Mouse (Mus musculus) adrenal gland, postnatal 4 days (tissue): ENCODE results near the gene Mcm2. TPM values are rescaled to one million over a fixed set of nuclear protein-coding genes. Genes with fewer than 3 reads are reported as not detected.

Experiments used
- DNase-seq, 2 experiments: peaks; one replicate each; pipeline ENCODE4 v3.0.0; 2021 to 2022; ENCODE audit warnings: low spot score in 2 of 2, mixed read lengths in 2 of 2
- long read RNA-seq, 2 experiments: library from polyadenylated mRNA; stranded (forward); transcript quantifications; one replicate each; pipeline ENCODE4 v2.0.0; 2021
- total RNA-seq, 2 experiments: library from RNA; stranded (reverse); gene quantifications; 2 replicates each; pipeline ENCODE4 v1.2.3; 2021

Gene Mcm2
- 10 to 100 TPM; 69.6 to 83.3 TPM for total RNA-seq
- long read RNA-seq, experiment 1, transcript Mcm2-201 (16 exons, 3,371 nt): major isoform, 118 of 142 reads
- long read RNA-seq, experiment 1, partial matches to known transcripts: 19 of 142 reads
- long read RNA-seq, experiment 1, other reads (novel, unspliced or antisense): 5 of 142 reads
- long read RNA-seq, experiment 2, transcript Mcm2-201 (16 exons, 3,371 nt): major isoform, 260 of 362 reads
- long read RNA-seq, experiment 2, partial matches to known transcripts: 58 of 362 reads
- long read RNA-seq, experiment 2, other reads (novel, unspliced or antisense): 44 of 362 reads

DNA sequence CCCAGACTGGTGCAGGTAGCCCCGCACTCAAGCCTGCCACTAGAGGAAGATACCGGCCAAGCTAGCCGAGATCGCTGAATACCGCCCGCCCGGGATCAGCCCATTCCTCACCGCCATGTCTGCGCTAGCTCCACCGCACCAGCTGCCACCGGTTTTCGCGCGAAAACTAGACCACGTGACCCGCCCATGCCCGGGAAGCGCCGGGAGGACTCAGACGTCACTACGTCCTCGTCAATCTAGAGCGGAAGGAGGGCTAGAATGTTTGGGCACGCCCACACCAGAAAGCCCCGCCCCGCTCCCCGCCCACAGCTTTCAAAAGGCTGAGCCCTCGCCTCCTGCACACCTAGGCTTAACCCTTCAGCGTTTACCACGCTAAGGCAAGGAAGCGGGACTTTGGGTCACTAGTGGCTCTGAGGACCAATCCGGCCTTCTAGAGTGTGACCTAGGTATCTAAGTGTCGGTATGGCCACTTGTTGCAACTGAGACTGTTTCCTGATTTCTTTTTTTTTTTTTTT is at the start of gene Mcm2:
TSS of gene Mcm2 (minus strand) at position 247 of the 515 bp plus-strand sequence.
- DNase-seq: peak; percentile 93 to 94

DNA sequence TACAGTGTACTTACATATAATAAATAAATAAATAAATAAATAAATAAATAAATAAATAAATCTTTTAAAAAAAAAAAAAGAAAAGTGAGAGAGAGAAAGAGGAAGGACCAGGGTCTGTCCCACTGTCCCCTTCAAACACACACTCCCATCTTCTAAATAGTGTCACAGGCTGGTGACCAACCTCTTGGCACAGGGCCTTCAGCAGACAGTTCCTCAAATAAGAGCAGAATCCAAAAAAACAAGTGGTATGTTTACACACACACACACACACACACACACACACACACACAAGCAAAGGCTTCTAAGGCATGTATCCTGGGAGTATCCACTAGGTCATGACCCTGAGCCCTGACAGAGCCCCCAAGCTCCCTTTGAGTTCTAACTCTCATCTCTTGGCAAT is 49.2 kb upstream of the Mcm2 start:
- DNase-seq: no peak

DNA sequence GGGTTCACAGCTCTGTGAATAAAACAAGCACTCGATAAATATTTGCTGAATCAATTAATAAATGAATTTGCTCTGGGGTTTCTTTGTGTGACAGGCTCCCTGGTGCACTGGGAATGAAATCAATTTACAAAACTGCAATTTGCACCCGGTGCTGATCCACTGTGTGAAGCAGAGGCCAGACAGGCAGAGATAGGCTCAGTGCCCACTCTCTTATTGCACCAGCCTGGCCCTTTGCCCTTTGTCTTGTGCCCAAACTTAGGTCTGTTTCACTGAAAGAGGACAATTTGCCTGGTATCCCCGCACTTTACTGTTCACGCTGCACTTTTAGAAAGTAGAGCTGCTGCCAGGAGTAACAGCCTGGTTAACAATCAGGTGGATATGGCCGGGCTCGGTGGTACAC is 47.9 kb upstream of the Mcm2 start:
- no peak for DNase-seq

DNA sequence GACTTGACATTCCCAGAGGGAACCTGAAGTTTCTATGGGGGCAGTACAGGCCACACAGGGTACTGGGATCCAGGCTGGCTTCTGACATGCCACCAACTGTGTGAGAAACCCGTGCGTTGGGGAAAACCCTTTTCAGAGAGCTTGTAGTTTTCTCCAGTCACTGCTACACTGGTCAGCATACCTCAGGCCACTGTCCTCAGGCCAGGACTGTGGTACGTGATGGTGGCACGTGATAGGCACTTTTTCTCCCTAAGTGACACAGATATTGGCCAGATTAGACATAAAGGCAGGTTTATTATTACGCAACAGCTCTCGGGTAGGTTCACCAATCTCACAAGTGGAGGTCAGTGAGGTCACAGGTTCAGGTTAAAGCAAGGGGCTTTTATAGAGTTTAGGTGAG is 45.1 kb upstream of the Mcm2 start:
- no peak for DNase-seq

DNA sequence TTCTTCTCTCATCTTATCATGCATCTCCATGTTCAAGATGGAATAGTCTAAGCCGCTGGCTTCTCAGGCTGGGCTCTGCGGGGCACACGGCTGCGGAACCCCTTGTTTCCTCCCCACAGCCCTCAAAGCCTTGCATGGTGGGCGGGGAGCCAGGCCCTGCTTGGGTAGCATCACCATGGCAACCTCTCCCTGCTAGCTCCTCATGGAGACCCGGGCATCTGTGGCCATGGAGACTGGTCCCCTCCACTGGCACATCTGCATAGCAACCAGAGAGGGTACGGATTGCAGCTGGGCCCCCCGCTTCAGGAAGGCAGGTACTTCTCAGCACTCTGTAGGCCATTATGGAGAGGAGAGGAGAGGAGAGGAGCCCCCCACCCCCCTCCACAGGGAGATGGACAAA is 44.0 kb upstream of the Mcm2 start:
- DNase-seq: no peak

DNA sequence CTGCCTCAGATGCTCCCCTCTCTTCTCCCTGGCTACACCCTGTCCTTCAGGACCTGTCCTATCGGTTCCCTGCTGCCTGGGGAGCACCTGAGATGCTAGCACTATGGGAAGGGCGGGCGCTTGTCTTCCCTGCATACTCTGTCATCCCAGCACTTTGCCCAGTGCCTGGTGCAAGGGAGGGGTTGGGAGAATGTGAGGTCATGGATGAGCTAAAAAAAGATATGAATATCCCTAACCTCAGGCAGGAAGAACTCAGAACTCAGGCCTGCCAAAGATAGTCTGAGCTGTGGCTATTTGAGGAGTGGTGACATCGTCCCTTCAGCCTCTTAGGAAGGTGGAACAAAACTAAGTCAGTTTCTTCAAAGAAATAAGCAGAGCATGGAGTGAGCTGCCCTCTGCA is 43.0 kb upstream of the Mcm2 start:
- no peak for DNase-seq

DNA sequence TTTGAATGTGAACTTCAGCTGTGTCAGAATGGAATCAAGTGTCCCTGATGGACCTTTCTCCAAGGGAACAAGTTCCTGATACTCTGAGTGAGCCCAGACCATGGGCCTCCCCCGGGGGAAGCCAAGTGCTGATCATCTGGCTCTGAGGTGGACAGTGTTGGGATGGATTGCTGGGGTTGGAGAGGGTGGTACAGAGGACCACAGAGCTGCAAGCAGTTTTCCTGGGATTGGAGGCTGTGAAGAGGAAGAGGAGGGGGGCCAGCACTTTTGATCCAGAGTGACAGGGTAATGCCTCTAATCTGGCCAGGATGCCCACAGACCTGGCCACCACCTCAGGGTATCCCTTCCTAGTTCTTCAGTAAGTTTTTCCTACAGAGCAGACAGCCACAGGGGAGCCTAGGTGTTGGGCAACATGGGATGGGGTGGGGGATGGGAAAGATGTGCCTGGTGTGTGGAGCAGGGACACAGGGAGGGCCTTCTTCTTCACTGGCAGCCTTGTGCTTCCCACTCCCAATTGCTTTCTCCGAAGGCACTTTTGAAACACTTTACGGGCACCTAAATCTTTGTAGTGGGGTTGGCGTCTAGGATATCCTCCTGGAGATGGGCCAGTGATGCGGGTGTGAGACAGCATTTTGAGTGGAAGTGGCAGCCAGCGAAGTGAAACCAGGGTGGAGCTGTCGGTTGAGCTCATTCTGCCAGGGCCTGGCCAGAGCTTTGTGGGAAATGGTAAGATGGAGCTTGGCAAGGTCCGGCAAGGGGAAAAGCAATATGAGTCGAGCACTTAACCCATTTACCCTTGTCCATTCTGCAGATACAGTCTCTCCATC is 41.7 kb upstream of the Mcm2 start:
- no peak for DNase-seq

DNA sequence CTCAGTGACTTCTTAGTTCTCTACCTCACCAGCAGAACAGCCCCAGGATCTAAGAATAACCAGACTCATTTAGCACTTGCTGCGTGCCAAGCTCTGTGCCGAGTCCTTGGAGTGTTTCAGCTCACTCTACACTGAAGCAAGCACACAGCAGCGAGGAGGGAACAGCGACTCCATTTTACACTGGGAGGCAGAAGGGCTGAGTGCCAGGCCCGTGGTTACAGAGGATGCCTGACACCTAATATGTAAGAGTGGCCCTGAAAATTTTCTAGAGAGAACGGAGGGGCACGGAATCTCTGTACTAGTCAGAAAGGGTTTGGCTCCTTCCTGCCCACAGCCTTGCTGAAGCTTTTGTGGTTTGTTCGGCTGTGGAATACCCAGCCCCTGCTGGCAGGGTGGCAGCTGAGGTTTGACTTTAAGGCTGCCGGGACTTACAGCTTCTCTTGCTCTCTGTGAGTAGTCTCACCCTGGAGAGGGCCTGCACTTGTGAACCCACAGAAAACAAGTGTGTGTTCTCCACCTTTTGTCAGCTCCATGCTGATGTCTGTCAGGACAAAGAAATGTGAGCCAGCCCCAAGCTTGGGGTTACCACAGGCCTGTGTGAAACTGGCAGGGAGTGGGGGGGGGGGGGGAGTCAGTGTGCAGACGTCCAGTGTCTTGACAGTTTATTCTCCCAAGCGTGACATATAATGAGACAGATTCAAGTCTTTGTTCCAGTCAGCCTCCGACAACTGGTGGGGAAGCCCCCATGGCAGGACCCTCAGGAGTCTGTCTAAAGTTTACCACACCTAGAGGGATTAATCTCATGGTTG is 40.9 kb upstream of the Mcm2 start:
- DNase-seq: no peak

DNA sequence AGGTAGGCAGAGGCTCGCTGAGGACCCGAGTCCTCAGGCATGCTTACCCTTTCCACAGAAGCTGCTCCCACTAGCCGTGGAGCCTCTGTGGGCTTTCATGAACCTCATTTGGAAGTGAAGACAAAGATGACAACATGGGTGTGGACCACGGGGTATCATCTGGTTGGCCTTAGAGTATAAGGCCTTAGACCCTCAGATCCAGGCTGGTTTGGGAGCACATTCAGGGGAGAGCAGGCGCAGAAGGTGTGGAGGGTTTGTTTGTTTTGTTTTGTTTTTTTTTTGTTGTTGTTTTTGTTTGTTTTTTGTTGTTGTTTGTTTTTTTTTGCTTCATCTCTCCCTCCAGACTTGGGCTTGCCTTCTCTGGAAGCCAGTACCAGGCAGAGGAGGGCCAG is 40.1 kb upstream of the Mcm2 start:
- DNase-seq: no peak

DNA sequence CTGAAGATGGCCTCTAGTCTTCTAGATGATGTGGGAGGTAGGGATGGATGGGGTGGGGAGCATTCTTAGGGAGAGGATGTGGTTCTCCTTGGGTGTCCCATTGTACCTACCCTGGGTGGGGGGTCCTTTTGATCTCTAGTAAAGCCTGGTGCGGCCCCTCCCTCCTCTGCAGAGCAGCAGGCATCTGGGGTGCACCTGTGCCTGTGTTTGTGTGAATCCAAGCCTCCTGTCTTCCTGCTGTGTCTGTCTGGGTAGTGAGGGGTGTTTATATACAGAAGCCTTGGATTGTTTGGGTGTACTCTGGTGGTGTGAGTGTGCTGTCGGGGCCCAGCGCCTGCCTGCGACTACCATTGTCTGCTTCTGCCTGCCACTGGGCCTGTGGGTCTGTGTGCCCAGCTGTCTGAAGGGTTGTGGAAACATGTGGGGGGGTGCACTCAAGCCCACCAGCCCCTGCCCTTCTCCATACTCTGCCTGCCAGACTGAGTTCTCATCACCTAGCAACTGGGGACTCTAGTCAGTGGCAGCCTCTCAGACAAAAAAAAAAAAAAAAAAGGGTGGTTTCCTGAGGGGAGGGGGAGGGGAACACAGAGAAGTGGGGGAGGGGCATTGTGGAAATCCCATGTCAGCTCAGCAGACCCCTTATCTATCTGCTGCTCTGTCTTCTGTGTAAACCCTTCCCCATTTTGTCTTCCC is 39.5 kb upstream of the Mcm2 start:
- no peak for DNase-seq

DNA sequence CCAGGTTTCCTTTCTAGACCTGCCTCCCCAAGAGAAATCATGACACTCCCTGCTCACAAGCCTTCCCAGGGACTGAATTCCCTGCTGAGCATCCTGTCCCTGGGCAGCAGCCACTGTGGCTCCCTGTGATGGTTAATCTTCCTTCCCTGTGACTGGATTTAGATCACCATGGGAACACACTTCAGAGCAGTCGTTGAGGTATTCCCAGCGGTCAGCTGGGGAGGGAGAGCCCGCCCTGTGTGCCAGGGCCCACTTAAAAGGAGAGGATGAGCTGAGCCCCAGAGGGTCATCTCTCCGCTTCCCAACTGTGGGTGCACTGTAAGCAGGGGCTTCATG is 38.6 kb upstream of the Mcm2 start:
- no peak for DNase-seq

DNA sequence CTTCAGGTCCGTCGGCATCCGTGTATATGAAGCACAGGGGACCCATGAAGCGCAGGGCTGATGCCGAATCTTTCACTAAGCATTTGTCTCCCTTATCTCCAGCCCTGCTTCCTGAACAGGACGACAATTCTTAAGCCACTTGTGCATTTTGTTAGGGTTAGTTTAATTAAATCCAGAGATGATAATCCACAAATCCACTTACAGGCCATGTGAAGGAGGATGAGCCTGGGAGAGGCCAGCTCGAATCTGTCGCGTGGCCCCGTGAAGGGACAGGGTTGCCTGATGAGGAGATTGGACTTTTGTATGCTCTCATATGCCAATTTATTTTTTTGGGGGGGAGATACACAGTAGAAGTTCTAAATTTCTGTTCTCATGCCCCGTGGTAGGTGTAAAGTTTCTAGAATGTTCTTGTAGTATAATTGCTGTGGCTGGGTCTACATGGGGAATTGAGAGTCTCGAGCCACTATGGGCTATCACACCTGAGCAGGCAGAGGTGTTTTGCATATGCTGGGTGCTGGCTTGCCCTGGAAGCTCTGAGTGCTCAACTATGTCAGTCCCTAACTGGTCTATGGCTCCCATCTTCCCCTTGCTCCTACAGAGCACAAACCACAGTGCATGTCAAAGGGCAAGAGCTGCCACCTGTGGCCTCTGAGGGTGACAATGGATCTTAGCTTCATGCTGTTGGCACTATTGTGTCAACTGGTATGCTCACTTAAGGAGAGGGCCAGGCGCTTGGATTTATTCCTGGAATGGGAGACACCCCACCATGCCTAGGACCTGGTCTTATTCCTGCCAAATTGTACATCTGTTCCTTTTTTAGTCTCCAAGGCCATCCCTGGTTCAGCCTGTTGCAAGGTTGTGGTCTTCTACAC is 38.0 kb upstream of the Mcm2 start:
- DNase-seq: no peak

DNA sequence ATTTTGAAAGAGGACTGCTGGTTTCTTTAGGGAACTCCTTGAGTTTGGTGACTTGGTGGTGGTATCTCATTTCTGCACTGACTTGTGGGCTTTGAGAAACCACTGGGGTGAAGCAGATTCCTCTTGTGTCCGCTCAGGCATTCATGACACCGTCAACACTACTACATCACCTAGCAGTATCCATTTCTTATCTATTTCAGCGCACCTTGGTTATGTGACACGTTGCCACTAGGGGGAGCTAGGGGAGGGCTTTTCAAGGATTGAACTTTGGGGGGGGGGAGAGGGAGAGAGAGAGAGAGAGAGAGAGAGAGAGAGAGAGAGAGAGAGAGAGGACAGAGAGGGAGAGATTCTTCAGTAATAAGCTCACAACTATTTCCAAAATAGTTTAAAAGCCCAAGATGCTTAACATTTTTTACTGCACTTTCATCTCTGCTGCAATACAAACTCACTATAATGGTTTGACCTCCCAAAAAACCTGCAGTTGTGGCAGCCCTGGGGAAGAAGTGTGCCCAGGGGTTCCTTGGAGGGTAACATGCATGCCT is 37.2 kb upstream of the Mcm2 start:
- no peak for DNase-seq

DNA sequence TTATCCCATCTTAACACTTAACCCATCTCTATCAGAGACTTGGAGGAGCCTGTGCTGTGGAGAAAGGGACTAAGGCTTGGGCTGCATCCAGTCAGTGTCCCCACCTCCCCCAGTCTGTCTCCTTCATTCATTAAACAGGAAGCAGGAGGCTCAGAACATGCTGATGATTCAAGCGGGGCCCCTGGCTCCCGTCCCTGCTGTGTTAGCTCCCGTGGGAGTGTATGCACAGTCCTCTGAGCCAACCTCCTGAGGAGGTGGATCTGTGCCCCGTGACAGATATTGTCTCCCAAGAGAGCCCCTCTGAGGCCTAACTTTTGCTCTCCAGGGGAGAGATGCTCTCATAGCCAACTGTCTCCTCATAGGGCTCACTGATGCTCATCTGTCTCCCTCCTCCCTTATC is 36.2 kb upstream of the Mcm2 start:
- DNase-seq: no peak

DNA sequence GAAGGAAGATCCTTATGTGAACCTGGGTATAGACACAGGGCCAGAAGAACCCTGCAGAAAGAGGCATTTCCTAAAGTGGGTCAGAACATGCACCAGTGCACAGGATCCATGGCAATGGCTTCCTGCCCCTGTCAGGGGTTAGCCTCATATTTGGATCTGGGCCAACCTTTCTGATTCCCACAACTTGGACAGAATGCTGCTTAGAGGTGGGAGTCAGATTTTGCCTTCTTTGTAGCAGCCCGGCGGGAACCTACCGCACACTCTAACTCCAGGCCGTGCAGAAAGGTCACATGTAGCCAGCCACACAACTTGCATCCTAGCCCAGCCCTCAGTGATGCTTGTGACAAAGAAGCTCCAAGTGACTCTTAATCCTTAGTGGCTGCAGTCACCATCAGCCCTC is 35.6 kb upstream of the Mcm2 start:
- DNase-seq: no peak

DNA sequence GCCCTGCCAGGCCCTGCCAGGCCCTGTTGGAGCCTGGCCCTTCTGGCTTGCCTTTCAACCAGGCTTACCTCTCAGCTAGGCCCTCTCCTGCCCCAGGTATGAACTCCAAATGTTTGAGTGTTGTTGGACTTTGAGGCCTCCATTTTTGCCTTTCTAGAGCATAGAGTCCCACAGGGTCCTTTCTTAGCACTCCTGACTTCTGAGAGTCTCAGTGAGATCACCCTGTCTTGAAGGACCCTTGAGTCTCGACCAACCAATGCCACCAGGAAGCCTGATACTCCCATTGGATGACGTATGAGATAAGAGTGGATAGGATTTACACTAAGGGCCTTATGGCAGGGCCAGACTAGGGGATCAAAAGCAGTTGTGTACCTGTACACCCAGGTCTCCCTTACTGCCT is 32.9 kb upstream of the Mcm2 start:
- DNase-seq: no peak

DNA sequence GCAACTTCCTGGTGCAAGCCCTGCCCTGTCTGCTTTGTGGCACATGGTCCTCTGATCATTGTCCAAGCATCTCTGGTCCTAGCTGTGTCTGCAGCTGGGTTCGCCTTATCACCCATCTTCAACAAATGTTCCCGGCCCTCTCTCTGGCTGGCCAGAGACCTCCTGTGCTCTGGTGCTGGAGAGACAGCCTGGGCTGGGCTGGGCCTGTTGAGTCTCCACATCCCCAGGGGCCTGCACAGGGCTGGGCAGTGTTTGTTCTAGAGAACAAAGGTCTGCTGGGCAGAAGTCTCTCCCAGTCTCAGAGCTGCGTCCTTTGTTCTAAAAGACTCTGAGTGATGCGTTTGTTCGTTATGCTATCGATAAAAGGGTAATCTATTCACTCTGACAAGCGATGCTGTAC is 31.5 kb upstream of the Mcm2 start:
- DNase-seq: no peak

DNA sequence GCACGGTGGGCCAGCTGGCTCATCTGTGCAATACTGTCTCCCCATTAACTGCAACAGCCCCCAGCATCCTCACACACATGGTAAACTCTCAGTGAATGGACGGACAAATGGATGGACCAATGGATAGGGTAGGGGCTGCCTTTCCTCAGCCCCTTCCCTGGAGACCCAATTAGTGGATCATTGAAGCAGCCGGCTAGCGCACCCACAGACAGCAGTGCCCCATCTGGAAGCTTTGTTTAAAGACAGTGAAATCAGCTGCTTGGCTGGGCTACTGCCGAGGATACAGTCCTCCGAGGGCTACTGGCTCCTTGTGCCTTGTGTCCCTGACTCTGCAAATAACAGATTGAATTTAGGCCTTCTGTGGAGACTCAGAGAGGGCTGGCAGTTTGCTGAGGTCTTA is 30.9 kb upstream of the Mcm2 start:
- no peak for DNase-seq

DNA sequence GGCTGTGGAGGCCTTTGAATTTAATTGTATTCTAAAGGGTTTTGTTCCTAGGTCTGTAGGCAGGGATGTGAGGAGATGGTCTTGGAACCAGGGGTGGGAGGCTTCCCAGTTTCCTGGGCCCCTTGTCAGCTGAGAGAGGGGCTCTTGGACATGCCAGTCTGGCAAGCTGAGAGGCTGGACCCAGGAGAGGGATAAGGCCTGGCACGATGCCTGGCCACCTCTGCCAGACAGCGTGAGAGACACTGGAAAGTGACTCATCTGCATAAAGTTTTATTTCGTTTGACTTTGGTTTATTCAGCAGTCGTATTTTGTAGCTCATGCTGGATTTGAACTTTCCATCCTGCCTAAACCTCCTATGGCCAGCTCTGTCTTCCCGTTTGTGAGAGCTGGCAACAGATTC is 30.0 kb upstream of the Mcm2 start:
- no peak for DNase-seq

DNA sequence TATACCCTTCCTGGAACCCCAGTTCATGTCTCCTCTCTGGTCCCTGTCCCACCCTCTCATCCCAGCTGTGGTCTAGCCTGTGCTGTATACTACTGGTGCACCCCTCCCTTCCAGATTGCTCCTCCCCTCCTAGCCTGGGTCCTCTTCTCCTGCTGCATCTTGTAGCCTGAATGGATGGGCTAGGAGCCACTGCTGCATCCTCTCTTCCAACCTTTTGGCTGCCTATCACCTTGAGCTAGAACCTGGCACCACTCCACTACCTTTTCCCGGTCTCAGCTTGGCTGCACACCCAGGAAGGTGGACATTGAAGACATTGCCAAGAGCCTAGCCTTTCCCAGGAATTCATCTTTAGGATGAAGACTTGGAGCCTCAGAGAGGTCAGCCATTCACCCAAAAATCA is 29.4 kb upstream of the Mcm2 start:
- no peak for DNase-seq
